Mouse (Mus musculus) fibroblast of lung, adult 2 months (primary cell): ENCODE results near the gene Otop2.

Source experiments
- DNase-seq: peaks from one replicate; pipeline ENCODE4 v3.0.0-alpha.2; 2011; ENCODE audit warnings: low read depth

Gene Otop2

GRCm38 (mm10) chr11:115306863-115307262 lies at the start of gene Otop2:
Otop2 (plus strand) TSS chr11:115307163.
- DNase-seq, result no peak

- DNase-seq, result no peak
Observed at GRCm38 (mm10) chr11:115257775-115258510, 49.0 kb upstream of the Otop2 start.

GRCm38 (mm10) chr11:115259134-115259533 lies 47.8 kb upstream of the Otop2 start:
- DNase-seq, result no peak

- DNase-seq, result no peak
Observed at GRCm38 (mm10) chr11:115262954-115263353, 44.0 kb upstream of the Otop2 start.

GRCm38 (mm10) chr11:115264136-115264861 lies 42.7 kb upstream of the Otop2 start:
- no peak for DNase-seq

- no peak for DNase-seq
Observed at GRCm38 (mm10) chr11:115264862-115265668, 41.9 kb upstream of the Otop2 start.

GRCm38 (mm10) chr11:115265771-115266399 lies 41.1 kb upstream of the Otop2 start:
- DNase-seq, result no peak

GRCm38 (mm10) chr11:115266400-115266778 lies 40.6 kb upstream of the Otop2 start:
- DNase-seq, result no peak

GRCm38 (mm10) chr11:115267061-115267883 lies 39.7 kb upstream of the Otop2 start, which contains the start of gene Grin2c:
Grin2c (minus strand) TSS chr11:115267243.
- DNase-seq, result no peak

- DNase-seq, result no peak
Observed at GRCm38 (mm10) chr11:115267958-115268357, 39.0 kb upstream of the Otop2 start.

GRCm38 (mm10) chr11:115269330-115270066 lies 37.5 kb upstream of the Otop2 start:
- no peak for DNase-seq

- DNase-seq, result peak; percentile 34
Observed at GRCm38 (mm10) chr11:115270148-115270861, 36.7 kb upstream of the Otop2 start.

- no peak for DNase-seq
Observed at GRCm38 (mm10) chr11:115271052-115271451, 35.9 kb upstream of the Otop2 start.

- DNase-seq, result no peak
Observed at GRCm38 (mm10) chr11:115271481-115271880, 35.5 kb upstream of the Otop2 start.

- DNase-seq, result no peak
Observed at GRCm38 (mm10) chr11:115272894-115273498, 34.0 kb upstream of the Otop2 start.

GRCm38 (mm10) chr11:115273735-115274134 lies 33.2 kb upstream of the Otop2 start:
- no peak for DNase-seq

- no peak for DNase-seq
Observed at GRCm38 (mm10) chr11:115274178-115274577, 32.8 kb upstream of the Otop2 start.

- no peak for DNase-seq
Observed at GRCm38 (mm10) chr11:115274771-115275170, 32.2 kb upstream of the Otop2 start.

GRCm38 (mm10) chr11:115275509-115275908 lies 31.5 kb upstream of the Otop2 start:
- DNase-seq, result no peak
